Comparison of ENCODE assay signal across 12 mouse cellular contexts in the genomic region with DNA sequence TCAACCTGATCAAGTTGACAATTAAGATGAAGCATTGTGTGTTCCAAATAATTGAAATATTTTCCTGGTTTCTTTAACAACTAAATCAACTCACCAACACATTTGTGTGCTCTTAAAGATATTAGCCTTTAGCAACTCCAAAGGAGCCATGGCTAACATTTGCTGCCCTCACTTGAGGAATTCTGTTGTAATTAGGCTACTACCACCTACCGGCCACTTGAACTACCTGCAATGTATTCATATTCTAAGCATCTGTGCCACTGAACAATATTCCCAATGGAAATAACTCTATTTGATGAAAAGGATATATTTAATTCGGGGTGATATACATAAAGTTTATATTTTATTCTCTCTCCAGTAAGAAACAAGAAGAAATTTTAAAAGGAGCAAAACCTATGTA.
A peak's percentile ranks its signal among the peaks of the same experiment; 100 is the strongest.
DNase-seq lines count a peak whose midpoint lies in the region; ATAC-seq and TF ChIP-seq lines count a peak whose summit lies in the region.
"Had no signal": no experiment of that assay in that cellular context is flagged by ENCODE, and none has a peak within 500 bp of the region (broad histone marks: within the 10 kb centered on the region; RNA-seq: fewer than 3 reads in every experiment).

No protein-coding gene starts in this region.

- no peaks in the 10 kb centered on the region for H3K27me3 ChIP-seq in forebrain, postnatal 0 days (ENCODE audit: insufficient read depth, low read length)
- no peaks in the 10 kb centered on the region for H3K27me3 ChIP-seq in forebrain, embryonic 11.5 days (ENCODE audit: control insufficient read depth, insufficient read depth, low read length)
- no peaks in the 10 kb centered on the region for H3K27me3 ChIP-seq in limb, embryonic 14.5 days (ENCODE audit: control insufficient read depth, insufficient read depth, low read length)
- H3K27me3 ChIP-seq in limb, embryonic 10.5 days (ENCODE audit: low read depth, poor library complexity, severe bottlenecking) = no peaks in the 10 kb centered on the region
- no peaks in the 10 kb centered on the region for H3K27me3 ChIP-seq in embryonic facial prominence, embryonic 14.5 days (replicated peaks; ENCODE audit: control insufficient read depth, insufficient read depth, low read length)
- H3K27me3 ChIP-seq: megakaryocyte, embryonic 14.5 days had no signal

- no peak overlapping the region for H3K4me3 ChIP-seq in forebrain, postnatal 0 days (ENCODE audit: low read depth, low read length)
- no peak overlapping the region for H3K4me3 ChIP-seq in forebrain, embryonic 11.5 days (ENCODE audit: low read depth, low read length)
- no peak overlapping the region for H3K4me3 ChIP-seq in limb, embryonic 14.5 days (replicated peaks; ENCODE audit: low read length)
- no peak overlapping the region for H3K4me3 ChIP-seq in limb, embryonic 10.5 days
- H3K4me3 ChIP-seq in embryonic facial prominence, embryonic 14.5 days (ENCODE audit: low read depth, low read length) = no peak overlapping the region
- H3K4me3 ChIP-seq: megakaryocyte, embryonic 14.5 days had no signal

- peak; percentile 53; the same call in 1 of the 2 replicates for TF ChIP-seq CTCF in forebrain, postnatal 0 days (IDR thresholded peaks at IDR 0.05; ENCODE audit: low read depth)

- H3K9ac ChIP-seq in forebrain, postnatal 0 days = no peak overlapping the region
- H3K9ac ChIP-seq in forebrain, embryonic 11.5 days (ENCODE audit: low read length) = no peak overlapping the region
- H3K9ac ChIP-seq in limb, embryonic 14.5 days (ENCODE audit: low read depth, low read length, severe bottlenecking) = no peak overlapping the region
- no peak overlapping the region for H3K9ac ChIP-seq in embryonic facial prominence, embryonic 14.5 days (ENCODE audit: low read depth, low read length)

- no peaks in the 10 kb centered on the region for H3K36me3 ChIP-seq in forebrain, postnatal 0 days (ENCODE audit: insufficient read depth)
- no peaks in the 10 kb centered on the region for H3K36me3 ChIP-seq in forebrain, embryonic 11.5 days (ENCODE audit: control insufficient read depth, insufficient read depth, low read length)
- no peaks in the 10 kb centered on the region for H3K36me3 ChIP-seq in limb, embryonic 14.5 days (ENCODE audit: control insufficient read depth, insufficient read depth, low read length)
- H3K36me3 ChIP-seq in limb, embryonic 10.5 days = no peaks in the 10 kb centered on the region
- H3K36me3 ChIP-seq in embryonic facial prominence, embryonic 14.5 days (ENCODE audit: control insufficient read depth, insufficient read depth, low read length) = no peaks in the 10 kb centered on the region

- 37% methylated on average over 2 of the region's 2 CpGs for WGBS in forebrain, postnatal 0 days
- 28% methylated on average over 2 of the region's 2 CpGs for WGBS in forebrain, embryonic 11.5 days
- 30% methylated on average over 2 of the region's 2 CpGs for WGBS in limb, embryonic 14.5 days
- WGBS in limb, embryonic 10.5 days = 37% methylated on average over 2 of the region's 2 CpGs
- 29% methylated on average over 2 of the region's 2 CpGs for WGBS in embryonic facial prominence, embryonic 14.5 days

- no peak overlapping the region for H3K4me2 ChIP-seq in forebrain, postnatal 0 days (ENCODE audit: low read depth)
- H3K4me2 ChIP-seq in forebrain, embryonic 11.5 days (ENCODE audit: low read depth, low read length, severe bottlenecking) = no peak overlapping the region
- no peak overlapping the region for H3K4me2 ChIP-seq in limb, embryonic 14.5 days (replicated peaks; ENCODE audit: low read depth, low read length, severe bottlenecking)
- H3K4me2 ChIP-seq in embryonic facial prominence, embryonic 14.5 days (ENCODE audit: low read depth, low read length) = no peak overlapping the region

- no peak for ATAC-seq in forebrain, postnatal 0 days
- ATAC-seq in forebrain, embryonic 11.5 days (replicated peaks; ENCODE audit: low FRiP score) = no peak
- no peak for ATAC-seq in limb, embryonic 14.5 days (ENCODE audit: low FRiP score, low read depth)
- ATAC-seq in embryonic facial prominence, embryonic 14.5 days (ENCODE audit: low read depth) = no peak
- ATAC-seq in erythroblast, adult 5-6 weeks (replicated peaks; ENCODE audit: low FRiP score, poor library complexity, severe bottlenecking) = no peak
- ATAC-seq: CD4-positive, CD25-positive, alpha-beta regulatory T cell, adult 4 months; intestine, embryonic 16.5 days had no signal

- no peaks in the 10 kb centered on the region for H3K9me3 ChIP-seq in forebrain, postnatal 0 days (ENCODE audit: low read length)
- no peaks in the 10 kb centered on the region for H3K9me3 ChIP-seq in forebrain, embryonic 11.5 days (ENCODE audit: control insufficient read depth, low read length)
- no peaks in the 10 kb centered on the region for H3K9me3 ChIP-seq in limb, embryonic 14.5 days (ENCODE audit: control insufficient read depth, low read length)
- no peaks in the 10 kb centered on the region for H3K9me3 ChIP-seq in limb, embryonic 10.5 days (replicated peaks)
- no peaks in the 10 kb centered on the region for H3K9me3 ChIP-seq in embryonic facial prominence, embryonic 14.5 days (ENCODE audit: control insufficient read depth, low read length)
- H3K9me3 ChIP-seq: megakaryocyte, embryonic 14.5 days had no signal

- H3K4me1 ChIP-seq in forebrain, postnatal 0 days (ENCODE audit: insufficient read depth) = no peaks in the 10 kb centered on the region
- no peaks in the 10 kb centered on the region for H3K4me1 ChIP-seq in forebrain, embryonic 11.5 days (replicated peaks; ENCODE audit: control insufficient read depth, insufficient read depth, low read length)
- H3K4me1 ChIP-seq in limb, embryonic 14.5 days (ENCODE audit: control insufficient read depth, insufficient read depth, low read length) = no peaks in the 10 kb centered on the region
- no peaks in the 10 kb centered on the region for H3K4me1 ChIP-seq in limb, embryonic 10.5 days
- no peaks in the 10 kb centered on the region for H3K4me1 ChIP-seq in embryonic facial prominence, embryonic 14.5 days (ENCODE audit: control insufficient read depth, insufficient read depth, low read length)
- H3K4me1 ChIP-seq: megakaryocyte, embryonic 14.5 days had no signal

- H3K27ac ChIP-seq in forebrain, postnatal 0 days (ENCODE audit: low read depth, low read length) = no peak overlapping the region
- H3K27ac ChIP-seq in forebrain, embryonic 11.5 days (ENCODE audit: low read depth, low read length) = no peak overlapping the region
- H3K27ac ChIP-seq in limb, embryonic 14.5 days (replicated peaks; ENCODE audit: low read depth, low read length) = no peak overlapping the region
- H3K27ac ChIP-seq in limb, embryonic 10.5 days = no peak overlapping the region
- no peak overlapping the region for H3K27ac ChIP-seq in embryonic facial prominence, embryonic 14.5 days (replicated peaks; ENCODE audit: low read depth, low read length)

- peak; percentile 18 for DNase-seq in forebrain, postnatal 0 days
- DNase-seq in forebrain, embryonic 11.5 days (ENCODE audit: low spot score) = no peak
- DNase-seq in limb, embryonic 14.5 days (ENCODE audit: low spot score) = peak; percentile 49
- DNase-seq in limb, embryonic 10.5 days (ENCODE audit: low spot score) = no peak
- DNase-seq in Muller cell, postnatal 12 days (ENCODE audit: inconsistent ontology term) = peak; percentile 17
- DNase-seq in embryonic facial prominence, embryonic 14.5 days (ENCODE audit: low spot score) = peak; percentile 56
- no peak for DNase-seq in adrenal gland, postnatal 14 days
- DNase-seq: adrenal gland, postnatal 36 days had no signal

- no peak for TF ChIP-seq POLR2A in limb, embryonic 14.5 days (IDR thresholded peaks at IDR 0.05; ENCODE audit: borderline replicate concordance, extremely low read depth, insufficient read depth, insufficient read length)

Comparison
In these comparisons a context has a peak if more than half of its experiments do, and no peak if none do; other contexts are left out.
1. DNase-seq: peak in forebrain, postnatal 0 days (single experiment), limb, embryonic 14.5 days (single experiment), Muller cell, postnatal 12 days (single experiment) and embryonic facial prominence, embryonic 14.5 days (single experiment); none in forebrain, embryonic 11.5 days (single experiment), limb, embryonic 10.5 days (single experiment) and adrenal gland, postnatal 14 days (single experiment).